Mouse (Mus musculus) embryo, embryonic 11 days (tissue): ENCODE data around the gene Atoh8.

ENCODE experiments used
- DNase-seq: peaks from one replicate; pipeline ENCODE4 v3.0.0-alpha.2; 2015

The Atoh8 gene

DNA sequence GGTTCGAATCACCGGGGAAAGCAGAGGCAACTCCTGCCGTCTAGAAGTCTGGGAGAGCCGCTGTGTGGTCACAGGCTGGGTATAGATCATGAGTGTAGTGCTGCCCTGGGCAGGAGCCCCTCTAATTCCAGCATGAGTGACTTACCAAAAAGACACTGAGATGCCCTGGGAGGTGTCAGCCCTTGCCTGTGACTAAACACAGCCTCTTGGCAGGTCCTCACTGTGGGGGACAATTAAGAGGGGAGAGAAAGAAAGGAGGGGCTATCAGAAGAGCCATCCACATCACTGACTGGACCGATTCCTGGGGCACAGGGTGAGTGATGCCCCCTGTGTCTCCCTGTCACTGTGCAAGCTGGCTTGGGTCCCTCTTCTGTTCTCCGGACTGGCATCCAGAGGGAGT is 48.6 kb downstream of the Atoh8 start:
- DNase-seq: no peak

DNA sequence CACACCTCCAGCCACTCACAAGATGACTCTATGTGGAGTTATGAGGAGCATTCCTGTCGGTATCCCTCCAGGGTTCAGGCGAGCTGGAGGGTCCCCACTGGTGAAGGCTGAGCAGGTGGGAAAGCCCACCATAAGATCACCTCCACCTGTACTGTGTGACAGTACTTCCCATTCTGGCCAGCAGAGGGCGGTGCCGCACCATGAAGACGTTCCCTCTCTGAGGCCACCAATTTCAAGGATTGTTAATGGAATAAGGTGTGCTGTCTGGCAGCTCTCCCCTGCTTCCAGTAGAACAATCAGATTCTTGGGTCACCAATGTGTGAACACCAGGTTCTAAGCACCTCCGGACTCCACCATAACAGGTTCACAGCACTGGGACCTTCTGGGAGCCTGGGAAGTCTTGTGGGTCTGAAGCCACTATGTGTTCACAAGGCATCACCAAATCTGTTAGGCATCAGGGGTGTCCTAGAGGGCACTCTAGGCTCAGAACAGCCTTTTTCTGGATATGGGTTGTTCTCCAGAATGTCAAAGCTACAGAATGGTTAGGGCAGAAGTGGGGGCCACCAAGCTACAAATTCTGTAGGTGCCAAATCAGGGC is 49.4 kb downstream of the Atoh8 start:
- peak; percentile 79 for DNase-seq

DNA sequence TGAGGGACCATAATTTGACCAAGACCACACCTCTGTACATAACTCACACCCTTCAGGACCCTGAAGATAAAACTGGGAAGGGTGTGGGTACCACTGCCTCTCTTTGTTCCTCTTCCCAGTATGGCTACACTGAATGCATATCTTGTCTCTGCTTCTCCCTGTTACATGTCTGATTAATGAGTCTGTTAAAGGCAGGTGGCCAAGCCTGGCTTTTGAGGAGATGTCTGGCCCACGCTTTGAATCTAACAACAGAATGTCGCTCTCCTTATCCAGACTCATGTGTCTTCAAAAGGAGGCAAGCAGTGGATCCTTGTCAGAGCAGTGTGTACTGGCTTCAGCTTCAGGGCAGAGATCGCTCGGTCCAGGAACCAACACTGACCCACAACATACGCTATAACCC is 50.8 kb downstream of the Atoh8 start:
- no peak for DNase-seq

DNA sequence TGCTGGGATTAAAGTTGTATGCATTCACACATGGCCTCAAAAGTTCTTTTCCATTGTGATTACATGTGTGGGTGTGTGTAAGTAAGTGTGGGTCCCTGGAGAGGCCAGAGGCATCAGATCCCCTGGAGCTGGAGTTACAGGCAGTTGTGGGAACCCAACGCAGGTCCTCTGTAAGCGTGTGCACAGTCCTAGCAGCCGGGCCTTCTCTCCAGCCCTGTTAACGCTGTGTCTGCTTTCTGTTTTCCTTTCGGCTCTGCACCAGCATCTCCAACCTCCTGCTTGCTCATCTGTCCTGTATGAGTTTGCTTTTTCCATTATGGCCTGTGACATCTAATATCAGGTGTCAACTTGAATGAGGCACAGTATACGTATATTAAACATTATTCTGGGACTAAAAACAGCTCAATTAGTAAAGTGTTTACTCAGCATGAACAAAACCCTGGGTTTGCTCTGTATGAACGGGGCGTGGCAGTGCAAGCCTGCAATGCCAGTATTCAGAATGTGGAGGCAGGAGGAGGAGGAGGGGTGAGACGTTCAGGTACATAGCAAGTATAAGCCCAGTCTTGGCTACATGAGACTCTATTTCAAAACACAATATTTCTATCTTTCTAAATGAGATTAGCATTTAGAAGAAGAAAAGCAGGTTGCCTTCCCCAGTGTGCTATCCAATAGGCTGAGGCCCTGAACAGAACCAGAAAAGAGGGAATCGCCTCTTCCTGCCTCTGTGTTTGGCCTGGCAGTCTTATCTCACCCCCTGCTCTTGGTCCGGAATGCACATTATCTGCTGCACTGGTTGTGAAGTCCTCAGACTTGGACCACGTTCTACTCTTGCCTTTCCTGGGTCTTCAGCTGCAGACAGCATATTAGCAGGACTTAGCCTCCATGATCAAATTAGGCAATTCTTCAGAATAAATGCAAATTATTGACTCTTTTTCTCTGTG is 55.5 kb downstream of the Atoh8 start:
- DNase-seq: no peak

DNA sequence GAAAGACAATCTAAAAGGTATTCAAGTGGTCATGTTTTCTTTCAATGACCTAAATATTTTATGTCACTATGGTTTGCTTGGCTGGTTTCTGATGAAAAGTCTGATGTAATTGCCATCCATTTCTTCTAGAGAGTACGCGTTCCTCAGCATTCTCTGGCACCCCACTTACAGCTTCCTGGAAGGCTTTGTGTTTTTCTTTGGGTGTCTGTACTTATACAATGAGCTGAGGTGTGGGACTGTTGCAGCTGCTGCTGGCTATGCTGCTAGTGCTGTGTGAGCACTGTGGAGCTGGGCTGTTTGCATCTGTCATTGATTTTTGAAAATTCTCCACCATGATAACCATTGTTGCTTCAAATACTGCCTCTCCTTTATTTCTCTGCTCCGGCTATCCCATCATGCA is 56.4 kb downstream of the Atoh8 start:
- no peak for DNase-seq

DNA sequence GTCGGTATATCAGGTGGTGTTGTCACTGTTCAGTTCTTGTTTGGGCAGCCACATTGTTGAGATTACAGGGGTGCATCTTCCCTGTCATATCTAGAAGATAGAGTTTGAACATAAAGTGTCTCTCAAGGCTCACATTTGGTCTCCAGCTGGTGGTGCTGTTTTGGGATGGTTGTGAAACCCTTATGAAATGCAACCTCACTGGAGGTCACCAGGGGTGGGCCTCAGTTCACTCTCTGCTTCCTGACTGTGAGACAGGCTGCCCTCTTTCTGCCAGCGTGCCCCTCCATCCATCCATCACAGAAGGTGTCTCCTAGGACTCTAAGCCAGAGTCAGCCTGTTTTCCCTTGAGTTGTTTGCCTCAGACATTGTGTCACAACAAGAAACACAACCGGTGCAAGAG is 58.0 kb downstream of the Atoh8 start:
- no peak for DNase-seq

DNA sequence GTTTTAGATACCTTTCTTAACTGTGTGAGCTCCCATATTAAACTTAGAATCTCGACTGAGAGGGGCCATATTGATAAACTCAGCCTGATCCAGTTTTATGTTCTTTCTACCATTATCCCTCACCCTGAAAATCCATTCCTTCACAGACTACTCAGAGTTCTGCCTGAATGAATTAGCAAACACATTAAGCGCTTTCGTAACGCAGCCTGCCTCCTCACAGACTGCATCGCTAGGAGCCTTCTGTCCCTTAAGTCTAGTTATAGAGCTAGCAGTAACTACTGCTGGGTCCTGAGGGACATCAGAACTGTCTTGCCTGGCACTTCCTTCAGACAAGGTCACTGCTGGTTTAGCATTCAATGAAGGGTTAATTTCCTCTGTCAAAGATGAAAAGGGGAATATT is 59.4 kb downstream of the Atoh8 start:
- DNase-seq: no peak

DNA sequence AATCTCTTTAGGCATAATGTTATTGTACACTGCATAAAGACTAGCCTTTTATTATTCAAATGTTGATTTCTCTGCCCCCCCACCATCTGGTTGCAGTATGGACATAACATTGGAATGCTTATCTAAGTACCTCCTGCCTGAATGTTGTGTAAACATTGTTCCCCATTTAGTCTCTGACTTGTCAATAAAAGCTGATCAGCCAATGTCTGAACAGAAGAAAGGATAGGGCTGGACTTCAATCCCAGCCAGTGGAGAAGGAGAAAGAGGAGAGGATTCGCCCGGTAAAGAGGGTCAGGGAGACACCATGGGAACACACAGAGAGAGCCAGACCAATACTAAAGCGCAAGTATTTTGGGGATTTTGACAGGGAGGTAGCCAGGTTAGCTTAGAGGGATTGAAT is 60.0 kb downstream of the Atoh8 start:
- DNase-seq: no peak

DNA sequence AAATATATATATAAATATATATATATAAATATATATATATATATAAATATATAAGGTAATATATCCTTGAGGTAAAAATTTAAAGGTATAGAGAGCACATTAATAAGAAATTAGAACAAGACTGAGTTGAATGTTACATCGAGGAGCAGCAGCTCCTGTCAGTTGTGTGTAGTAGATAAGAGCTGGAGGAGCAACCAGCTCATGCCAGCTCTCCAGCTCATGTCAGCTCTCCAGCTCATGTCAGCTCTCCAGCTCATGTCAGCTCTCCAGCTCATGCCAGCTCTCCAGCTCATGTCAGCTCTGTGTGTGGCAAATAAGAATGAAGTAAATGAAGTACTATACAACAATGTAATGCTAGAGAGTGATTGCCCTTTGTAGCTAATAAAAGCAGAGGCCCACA is 62.0 kb downstream of the Atoh8 start:
- no peak for DNase-seq

DNA sequence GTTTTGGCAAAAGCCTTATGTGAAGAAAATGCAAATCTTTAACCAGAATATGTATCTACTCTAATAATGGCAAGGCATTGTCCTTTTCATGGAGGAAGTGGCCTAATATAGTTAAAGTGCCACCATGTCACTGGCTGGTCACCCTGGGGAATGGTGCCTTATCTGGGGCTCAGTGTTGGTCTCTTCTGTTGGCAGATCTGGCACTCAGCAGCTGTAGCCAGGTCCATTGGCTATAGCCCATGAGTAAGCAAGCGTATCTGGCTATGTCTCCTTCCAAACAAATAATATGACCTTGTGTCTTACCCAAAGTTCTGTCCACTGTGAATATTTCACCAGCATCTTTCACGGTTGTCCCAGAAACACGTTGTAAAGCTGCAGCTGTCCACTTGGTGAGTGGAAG is 64.0 kb downstream of the Atoh8 start:
- no peak for DNase-seq

DNA sequence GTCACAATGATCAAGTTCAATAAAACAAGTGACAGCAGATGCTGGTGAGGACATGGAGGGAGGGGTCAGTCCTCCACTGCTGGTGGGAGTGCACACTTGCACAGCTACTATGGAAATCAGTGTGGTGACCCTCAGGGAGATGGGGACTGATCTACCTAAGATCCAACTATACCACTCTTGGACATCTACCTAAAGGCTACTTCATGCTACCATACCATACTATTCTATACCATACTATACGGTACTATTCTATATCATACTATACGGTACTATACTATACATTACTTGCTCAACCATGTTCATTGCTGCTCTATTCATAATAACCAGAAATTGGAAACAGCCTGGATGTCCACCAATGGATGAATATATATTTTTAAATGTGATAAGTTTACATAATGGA is 69.5 kb downstream of the Atoh8 start:
- no peak for DNase-seq

DNA sequence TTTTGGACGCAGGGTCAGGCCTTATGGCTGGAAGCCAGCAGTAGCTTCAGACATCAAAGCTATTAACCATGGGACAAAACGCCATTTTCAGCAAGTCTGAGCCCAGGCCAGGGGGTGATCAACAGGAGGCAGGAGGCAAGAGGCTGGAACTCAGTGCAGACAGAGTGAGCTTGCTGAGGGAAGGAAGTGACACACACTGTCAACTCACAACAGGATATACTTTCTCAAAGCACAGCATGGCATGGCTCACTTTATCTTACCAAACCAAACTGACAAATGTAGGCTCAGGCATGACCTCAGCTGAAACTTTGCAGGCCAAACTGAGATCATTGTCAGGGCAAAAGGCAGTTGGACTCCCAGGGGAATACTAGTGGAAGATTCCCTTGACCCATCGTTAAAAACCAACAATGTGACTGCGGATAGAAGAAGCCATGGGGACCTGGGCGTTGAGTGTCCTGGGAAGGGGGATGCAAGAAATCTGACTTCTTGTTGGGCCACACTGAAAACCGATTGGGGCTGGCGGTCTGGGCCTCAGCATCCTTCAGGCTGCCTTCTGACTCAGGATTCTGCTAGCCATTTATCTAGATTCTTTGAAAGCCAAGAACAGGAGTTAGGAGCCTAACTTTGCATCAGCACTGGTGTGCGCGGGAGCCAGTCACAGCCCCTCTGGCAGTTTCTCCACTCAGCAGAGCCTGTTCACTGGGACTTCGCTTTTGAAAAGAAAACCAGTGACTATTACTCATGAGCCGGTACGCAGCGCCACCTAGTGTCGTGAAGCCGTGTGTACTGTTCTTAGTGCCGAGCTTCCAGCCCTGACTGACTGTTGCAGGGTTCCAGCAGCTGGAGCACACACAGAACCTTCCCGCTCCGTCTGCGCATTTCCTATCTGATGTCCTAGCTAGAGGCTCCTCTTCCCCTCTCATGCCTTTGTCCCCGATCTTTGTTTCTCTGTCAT is 70.8 kb downstream of the Atoh8 start:
- DNase-seq: peak; percentile 92

DNA sequence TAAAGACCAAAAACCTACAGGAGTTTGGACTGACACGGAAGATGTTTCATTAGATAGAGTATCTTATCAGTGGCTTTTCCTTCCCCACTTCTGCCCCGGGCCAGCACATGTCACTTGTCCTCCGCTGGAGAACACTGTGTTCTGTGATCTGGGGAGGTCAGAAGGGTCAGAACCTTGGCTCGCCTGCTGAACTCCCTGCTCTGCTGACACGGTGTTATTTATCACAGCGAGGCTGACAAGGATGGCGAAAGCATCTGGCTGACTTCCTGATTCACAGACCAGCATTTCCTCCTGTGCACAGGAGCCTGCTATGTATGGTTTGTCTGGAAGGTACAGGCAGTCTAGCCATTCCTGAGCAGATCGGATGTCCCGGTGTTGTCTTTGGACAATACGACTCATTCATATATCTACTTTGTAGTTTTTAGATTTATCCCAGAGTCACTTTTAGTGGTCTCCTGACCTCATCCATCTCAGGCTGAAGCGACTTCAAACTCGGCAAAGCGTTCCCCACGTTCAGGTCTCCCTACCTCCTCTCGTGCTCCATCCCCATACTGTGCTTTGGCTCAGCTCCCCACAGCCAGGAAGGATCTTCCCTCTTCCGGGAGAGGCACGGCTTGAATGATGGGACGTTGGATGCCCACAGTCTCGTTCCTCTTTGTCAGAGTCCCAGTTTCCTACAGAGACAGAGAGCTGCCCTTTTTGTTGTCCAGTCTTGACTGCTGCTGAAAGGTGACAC is 73.1 kb downstream of the Atoh8 start:
- DNase-seq: peak; percentile 62

DNA sequence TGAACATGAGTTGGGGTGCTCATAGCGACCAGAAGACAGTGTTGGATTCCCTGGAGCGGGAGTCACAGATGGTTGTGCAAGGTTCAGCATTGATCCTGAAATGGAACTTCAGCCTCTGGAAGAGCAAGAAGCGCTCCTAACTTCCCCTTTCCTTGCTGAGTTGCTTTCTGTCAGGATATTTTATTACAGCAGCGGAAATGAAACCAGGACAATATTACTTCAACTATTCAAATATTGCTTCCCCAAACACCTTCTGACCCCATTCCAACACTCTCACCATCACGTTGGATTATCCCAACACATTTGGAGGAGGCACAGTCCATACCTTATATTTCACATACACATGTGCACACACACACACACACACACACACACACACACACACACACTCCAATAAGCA is 73.6 kb downstream of the Atoh8 start:
- DNase-seq: no peak

DNA sequence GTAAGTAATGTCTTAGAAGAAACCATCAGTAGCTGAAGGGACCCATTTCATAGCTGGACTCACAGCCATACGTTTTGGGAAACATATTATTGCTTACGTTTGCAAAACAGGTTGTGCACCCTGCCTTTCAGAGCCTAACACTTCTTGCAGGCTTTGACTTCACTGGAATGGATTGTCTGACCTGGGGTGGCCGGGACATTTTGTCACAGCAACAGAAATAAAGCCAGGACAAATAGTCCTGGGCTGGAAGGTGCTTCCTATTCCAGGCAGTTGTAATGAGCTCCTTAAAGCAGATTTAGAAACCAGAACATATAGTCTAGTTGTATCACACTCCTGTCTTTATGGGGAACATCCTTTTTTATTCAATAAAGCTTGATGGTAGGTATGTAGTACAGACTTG is 74.4 kb downstream of the Atoh8 start:
- DNase-seq: no peak

DNA sequence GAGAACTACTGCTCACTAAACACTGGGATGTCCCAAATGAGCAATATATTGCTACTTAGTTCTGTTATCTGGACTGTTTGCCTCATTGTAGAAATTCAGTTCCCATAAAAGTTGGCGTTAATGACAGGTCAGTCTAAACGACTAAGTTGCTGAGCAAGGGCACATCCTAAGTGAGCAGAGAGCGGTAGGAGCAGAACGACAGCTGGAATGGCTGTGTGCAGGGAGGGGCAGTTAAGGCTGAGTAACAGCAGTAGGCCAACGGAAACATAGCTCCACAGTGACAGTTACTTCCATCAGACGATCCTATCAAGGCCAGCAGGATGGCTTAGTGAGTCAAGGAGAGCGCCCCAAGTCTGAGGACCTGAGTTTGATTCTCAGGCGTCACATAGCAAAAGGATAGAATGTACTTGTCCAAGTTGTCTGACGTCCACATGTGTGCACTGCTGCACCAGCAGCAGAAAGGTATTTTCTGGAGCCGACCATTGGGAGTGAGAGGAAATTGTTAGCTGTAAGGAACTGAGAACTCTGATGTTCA is 75.4 kb downstream of the Atoh8 start:
- DNase-seq: no peak

DNA sequence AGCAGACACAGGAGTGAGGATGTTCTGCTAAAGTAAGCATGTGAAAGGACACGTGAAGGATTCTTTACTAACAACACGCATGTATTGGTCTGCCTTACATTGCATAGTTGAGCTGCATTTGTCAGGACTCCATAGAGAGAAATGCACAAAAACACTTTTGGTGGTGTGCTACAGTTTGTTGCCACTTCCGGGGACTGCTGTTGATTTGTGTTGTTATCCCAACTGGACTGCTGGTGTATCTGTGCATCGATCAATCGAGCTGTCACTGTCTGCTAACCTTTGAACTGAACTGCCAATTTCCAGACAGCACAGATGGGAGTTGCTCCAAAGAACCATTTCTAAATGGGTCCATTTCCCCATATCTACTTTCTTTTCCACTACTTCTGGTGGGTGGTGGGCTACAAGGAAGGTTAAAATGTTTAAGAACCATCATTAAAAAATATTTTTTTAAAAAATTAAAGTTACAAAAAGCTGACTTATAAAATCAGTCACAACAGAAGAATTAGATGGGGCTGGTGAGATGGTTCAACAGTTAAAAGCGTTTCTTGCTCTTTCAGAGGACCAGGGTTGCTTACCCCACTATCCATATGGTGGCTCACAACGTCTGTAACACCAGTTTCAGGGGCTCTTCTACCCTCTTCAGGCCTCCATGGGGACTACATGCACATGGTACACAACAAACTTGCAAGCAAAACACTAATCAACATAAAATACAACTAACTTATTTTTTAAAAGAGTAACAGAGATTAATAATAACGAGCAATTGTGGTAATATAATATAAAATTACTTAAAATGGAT is 76.2 kb downstream of the Atoh8 start:
- no peak for DNase-seq
